Mouse (Mus musculus) telencephalon, adult 2 months (tissue): ENCODE data around the gene Erg.

ENCODE experiments used
- DNase-seq: peaks from one replicate; pipeline ENCODE4 v3.0.0-alpha.2; 2011; ENCODE audit warnings: low read depth, low spot score

Gene Erg

DNA sequence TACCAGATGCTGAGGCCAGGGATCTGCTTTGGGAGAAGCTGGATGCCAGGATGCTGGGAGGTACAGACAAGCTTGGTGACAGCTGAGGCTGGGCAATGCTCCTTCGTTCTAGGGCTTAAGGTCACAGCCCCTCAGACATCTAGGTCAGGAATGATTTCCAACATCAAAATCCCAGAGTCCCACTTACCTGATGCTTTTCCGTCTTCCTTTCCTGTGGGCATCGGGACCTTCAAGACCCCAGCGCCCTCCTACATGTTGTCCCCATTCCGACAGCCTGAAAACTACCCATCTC, at the start of gene Erg:
Gene Erg (minus strand): TSS at position 283 of the 292 bp plus-strand sequence.
- no peak for DNase-seq

GRCm38 (mm10) chr16:95631816-95632215, 45.4 kb upstream of the Erg start:
- DNase-seq: no peak

- DNase-seq: no peak
These were observed 37.7 kb upstream of the Erg start for GRCm38 (mm10) chr16:95623876-95624770.

- no peak for DNase-seq
These were observed 36.7 kb upstream of the Erg start for GRCm38 (mm10) chr16:95623056-95623455.

DNA sequence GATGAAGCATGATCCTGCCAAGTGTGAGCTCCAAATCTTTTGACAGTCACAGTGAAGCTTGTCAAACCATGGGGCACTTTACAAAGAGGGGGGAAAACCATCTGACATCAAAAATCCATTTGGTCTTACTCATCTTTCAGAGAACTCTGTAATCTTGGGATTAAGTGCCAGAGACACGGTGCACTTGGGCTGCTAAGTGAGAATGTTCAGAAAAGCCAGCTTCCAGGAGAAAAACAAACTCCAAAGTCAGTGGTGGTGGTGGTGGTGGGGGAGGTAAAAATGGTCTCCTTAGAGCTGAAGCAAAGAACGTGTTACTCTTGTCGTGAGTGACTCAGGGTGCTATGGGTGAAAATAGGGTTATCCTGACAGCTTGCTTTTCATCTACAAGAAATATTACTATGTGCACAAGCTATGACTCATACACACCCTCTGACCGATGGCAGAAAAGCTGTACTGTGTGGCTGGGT, 33.5 kb upstream of the Erg start:
- no peak for DNase-seq

DNA sequence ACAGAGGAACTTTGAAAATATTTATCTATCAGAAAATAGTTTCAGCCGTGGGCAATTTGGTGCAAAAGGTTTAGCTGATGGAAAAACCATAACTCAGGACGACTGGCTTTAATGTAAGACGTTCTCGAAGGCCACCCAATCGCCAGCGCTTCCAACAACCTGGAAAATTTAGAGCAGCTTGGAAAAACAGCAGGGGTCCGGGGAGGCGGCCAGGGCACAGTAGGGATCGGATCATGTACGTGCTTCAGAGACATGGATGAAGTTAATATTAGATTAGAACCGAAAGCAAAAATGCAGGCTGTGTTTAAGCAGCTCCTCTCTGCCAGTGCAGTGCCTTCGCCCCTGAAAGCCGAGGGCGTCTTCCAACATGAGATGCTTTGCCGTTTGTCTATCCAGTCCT, 31.8 kb upstream of the Erg start:
- DNase-seq: no peak

- no peak for DNase-seq
These were observed 31.3 kb upstream of the Erg start for GRCm38 (mm10) chr16:95617720-95618119.

DNA sequence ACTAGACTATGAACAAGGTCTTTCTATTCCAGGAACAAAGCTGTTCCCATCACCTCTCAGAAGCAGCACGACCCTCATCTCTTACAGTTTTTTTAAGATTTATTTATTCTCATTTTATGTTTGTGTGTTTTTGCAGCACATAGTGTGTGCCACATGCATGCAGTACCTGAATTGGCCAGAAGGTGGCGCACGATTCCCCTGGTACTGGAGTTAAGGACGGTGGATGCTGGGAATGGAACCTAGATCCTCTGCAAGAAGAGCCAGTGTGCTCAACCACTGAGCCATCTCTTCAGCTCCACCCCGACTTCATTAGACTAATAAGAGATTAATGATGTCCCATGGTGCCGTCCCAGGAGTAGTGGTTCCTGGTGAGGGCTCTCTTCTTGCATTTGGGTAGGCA, 29.2 kb upstream of the Erg start:
- DNase-seq: no peak

DNA sequence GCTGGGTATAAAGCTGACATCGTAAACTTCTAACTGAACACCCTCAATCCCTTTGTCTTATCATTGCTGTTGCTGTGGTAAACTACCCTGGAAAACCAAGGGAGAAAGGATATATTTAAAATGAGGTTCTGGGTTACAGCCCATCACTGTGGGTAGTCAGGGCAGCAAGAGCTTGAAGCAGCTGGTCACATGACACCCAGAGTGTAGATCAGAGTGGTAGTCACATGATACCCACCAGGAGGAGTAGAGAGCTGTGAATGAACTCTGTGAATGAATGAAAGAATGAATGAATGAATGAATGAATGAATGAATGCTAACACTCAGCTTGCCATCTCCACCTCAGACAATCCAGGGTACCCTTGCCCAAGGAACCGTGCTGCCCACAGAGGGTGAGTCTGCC, 28.1 kb upstream of the Erg start:
- DNase-seq: no peak

GRCm38 (mm10) chr16:95611982-95612746, 25.8 kb upstream of the Erg start:
- no peak for DNase-seq

DNA sequence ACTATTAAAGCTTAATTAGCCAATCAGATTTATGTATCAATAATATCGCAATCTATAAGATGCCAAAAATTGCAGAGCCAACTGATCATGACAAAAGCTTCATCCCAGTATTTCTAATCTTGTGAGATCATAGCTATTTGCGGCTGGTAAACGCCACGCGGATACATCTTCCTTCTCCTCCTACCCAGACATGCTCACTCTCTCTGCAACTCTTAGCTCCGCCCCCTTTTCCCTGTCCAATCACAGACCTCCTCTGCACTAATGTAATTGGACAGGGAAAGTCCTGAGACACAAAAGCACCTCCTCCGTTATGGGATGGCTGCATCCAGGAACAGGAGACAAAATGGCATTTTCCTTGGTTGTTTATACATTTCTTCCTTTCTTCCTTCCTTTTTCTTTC, 22.2 kb upstream of the Erg start:
- no peak for DNase-seq

DNA sequence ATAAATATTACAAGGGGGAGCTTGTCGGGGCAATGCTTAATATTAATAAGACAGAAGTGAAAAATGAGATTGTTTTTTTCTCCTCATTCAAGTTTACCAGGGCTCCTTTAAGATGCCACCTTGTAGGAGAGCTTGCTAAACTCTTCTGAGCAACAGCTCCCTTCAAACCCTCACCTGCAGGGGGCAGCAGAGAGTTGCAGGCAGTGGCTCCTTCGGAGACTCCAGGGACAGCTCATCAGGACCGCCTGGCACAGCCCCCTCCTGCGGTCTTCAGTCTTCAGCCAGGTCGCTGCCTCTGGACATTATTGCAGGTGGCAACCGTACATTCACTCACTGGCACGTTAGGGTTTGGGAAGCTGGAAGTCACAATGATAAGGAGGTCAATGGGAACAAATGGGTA, 18.9 kb upstream of the Erg start:
- DNase-seq: no peak

GRCm38 (mm10) chr16:95602504-95602903, 16.1 kb upstream of the Erg start:
- DNase-seq: no peak

- DNase-seq: no peak
These were observed 15.4 kb upstream of the Erg start for GRCm38 (mm10) chr16:95601807-95602206.

GRCm38 (mm10) chr16:95601219-95601580, 14.8 kb upstream of the Erg start:
- no peak for DNase-seq

GRCm38 (mm10) chr16:95600572-95601218, 14.3 kb upstream of the Erg start:
- DNase-seq: no peak

DNA sequence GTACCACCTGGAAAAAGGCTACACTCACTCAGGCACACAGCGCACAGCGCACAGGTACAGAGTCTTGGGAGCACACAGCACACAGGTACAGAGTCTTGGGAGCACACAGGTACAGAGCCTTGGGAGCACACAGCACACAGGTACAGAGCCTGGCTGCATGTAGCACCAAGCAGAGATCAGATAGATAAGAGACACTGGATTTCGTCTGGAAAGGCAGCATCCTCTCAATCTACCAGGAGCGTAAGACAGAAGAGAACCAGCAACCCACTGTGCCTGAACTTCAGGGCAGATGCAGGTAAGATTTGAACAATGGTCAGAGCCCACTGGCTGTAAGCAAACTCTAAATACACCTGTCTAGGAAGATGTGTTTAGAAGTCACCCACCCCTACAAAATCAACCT, 12.5 kb upstream of the Erg start:
- DNase-seq: no peak

DNA sequence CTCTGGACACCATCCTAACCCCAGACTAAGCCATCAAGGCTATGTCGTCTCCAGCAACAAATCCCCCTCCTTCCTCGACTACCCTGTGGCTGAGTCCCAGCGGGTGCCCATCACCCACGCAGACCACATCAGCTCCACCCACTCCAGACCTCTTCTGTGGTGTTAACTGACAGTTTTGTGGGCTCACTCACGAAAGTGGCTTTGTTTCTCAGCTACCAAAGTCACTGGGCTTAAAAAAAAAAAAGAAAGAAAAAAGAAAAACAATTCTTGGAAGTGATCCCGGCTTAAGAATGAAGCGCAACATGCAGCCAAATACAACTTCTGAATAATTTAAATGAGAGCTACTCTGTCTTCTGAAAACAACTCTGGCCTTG, 11.2 kb upstream of the Erg start:
- no peak for DNase-seq

DNA sequence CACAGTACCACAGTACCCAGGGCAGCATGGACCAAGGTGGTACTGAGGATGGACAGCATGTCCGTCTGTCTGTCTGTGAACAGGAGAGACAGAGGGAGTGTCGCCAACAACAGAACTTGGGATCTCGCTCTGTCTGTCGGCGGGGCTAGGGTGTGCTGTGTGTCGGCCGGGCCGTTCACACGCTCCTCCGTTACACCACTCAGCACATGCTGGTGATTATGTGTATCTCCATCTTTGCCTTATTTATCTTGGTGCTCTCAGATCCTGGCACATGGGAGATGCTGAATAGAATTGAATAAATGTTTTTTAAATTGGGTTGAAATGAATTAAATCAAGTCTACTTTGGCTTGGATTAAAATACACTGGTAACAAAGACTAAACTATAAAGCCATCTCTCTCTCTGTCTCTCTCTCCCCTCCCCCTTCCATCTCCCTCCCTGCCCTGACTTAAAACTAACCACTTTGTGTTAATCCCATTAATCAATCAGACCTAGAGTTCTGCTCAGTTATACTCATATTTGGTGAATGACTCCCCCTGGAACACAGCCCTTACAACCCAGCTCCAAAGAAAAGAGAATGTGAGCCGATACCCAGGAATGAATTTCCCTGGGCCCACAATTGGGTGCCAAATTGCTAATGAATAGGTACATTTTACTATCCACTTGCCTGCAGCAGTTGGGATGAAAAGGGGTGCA, 10.6 kb upstream of the Erg start:
- DNase-seq: no peak

DNA sequence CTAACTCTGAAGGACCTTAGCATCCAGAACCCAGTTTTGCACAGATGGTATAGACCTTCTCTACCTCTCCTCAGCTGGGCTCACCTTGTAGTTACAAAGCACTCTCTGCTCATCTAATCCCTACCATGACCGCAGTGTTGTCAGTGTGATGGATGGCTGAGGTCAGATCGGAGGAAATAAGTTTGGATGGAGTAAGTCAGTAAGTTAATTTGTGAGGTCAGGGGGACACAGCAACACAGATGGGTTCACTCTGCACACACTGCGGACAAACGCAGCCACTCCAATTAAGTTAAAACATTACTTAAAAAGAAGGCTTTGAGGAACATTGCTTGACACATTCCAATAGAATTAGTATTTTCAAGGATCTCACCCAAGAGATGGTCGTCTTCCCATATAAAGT, 2.5 kb upstream of the Erg start:
- no peak for DNase-seq

- DNase-seq: no peak
These were observed 333 bp upstream of the Erg start for GRCm38 (mm10) chr16:95586726-95587125.
